Mouse (Mus musculus) adrenal gland (tissue): ENCODE data around the gene Luc7l.

Source experiments
- intact Hi-C: fragments of 180-260 bp; cut with DNase I; formaldehyde crosslinking; loops from one replicate; pipeline ENCODE4 v1.15.1; 2025
- long read RNA-seq, 2 experiments: library from polyadenylated mRNA; unstranded; transcript quantifications; one replicate each; pipeline ENCODE4 v2.0.0; 2020; ENCODE audit warnings: borderline replicate concordance in 1 of 2; ENCODE audit not compliant: insufficient replicate concordance in 1 of 2

The Luc7l gene
- long read RNA-seq, experiment 1, partial matches to known transcripts: 18 of 34 reads
- long read RNA-seq, experiment 1, other reads (novel, unspliced or antisense): 9 of 34 reads
- long read RNA-seq, experiment 2, full-length matches to known transcripts: 12 of 52 reads
- long read RNA-seq, experiment 2, partial matches to known transcripts: 31 of 52 reads
- long read RNA-seq, experiment 2, other reads (novel, unspliced or antisense): 9 of 52 reads

- intact Hi-C loops: no loop called here
These were observed at the start of gene Luc7l for GRCm38 (mm10) chr17:26252539-26253251. Luc7l (plus strand) TSS chr17:26252896.

GRCm38 (mm10) chr17:26203321-26203811 lies 49.3 kb upstream of the Luc7l start:
- intact Hi-C loops: loop anchor here (5.0 kb wide), 1 partner anchor 39 kb away; the partner anchor contains the start of gene Fam234a

GRCm38 (mm10) chr17:26204766-26205165 lies 47.9 kb upstream of the Luc7l start:
- intact Hi-C loops: loop anchor here (5.0 kb wide), 1 partner anchor 38 kb away; the partner anchor contains the start of gene Fam234a

GRCm38 (mm10) chr17:26206392-26206791 lies 46.3 kb upstream of the Luc7l start:
- intact Hi-C loops: no loop called here

- intact Hi-C loops: no loop called here
These were observed 45.0 kb upstream of the Luc7l start, which contains the start of gene Arhgdig for GRCm38 (mm10) chr17:26207686-26208085. Arhgdig (minus strand) TSS chr17:26207786.

- intact Hi-C loops: no loop called here
These were observed 40.5 kb upstream of the Luc7l start for GRCm38 (mm10) chr17:26212241-26212640.

GRCm38 (mm10) chr17:26212681-26213080 lies 40.0 kb upstream of the Luc7l start:
- intact Hi-C loops: no loop called here

GRCm38 (mm10) chr17:26221508-26221907 lies 31.2 kb upstream of the Luc7l start:
- intact Hi-C loops: no loop called here

GRCm38 (mm10) chr17:26225150-26225549 lies 27.5 kb upstream of the Luc7l start:
- intact Hi-C loops: no loop called here

- intact Hi-C loops: no loop called here
These were observed 22.9 kb upstream of the Luc7l start for GRCm38 (mm10) chr17:26229776-26230175.

- intact Hi-C loops: no loop called here
These were observed 21.5 kb upstream of the Luc7l start for GRCm38 (mm10) chr17:26231156-26231555.

GRCm38 (mm10) chr17:26232863-26233262 lies 19.8 kb upstream of the Luc7l start:
- intact Hi-C loops: no loop called here

- intact Hi-C loops: no loop called here
These were observed 18.3 kb upstream of the Luc7l start for GRCm38 (mm10) chr17:26234386-26234785.

- intact Hi-C loops: no loop called here
These were observed 17.4 kb upstream of the Luc7l start for GRCm38 (mm10) chr17:26235077-26235815.

GRCm38 (mm10) chr17:26237667-26238066 lies 15.0 kb upstream of the Luc7l start:
- intact Hi-C loops: no loop called here

- intact Hi-C loops: no loop called here
These were observed 13.1 kb upstream of the Luc7l start for GRCm38 (mm10) chr17:26239551-26239950.

- intact Hi-C loops: loop anchor here (5.0 kb wide), 2 partner anchors 38 to 118 kb away; partner anchors contain the start of genes Mrpl28 and Rgs11
These were observed 12.4 kb upstream of the Luc7l start for GRCm38 (mm10) chr17:26240120-26240790.

- intact Hi-C loops: loop anchor here (5.0 kb wide), 2 partner anchors 39 to 119 kb away; partner anchors contain the start of genes Mrpl28 and Rgs11
These were observed 11.7 kb upstream of the Luc7l start for GRCm38 (mm10) chr17:26240990-26241389.

GRCm38 (mm10) chr17:26243471-26244100 lies 9.1 kb upstream of the Luc7l start:
- intact Hi-C loops: loop anchor here (5.0 kb wide), 2 partner anchors 41 to 121 kb away; partner anchors contain the start of genes Mrpl28 and Rgs11
